Mouse (Mus musculus) MEL-GATA-1-ER (cell line): Measurements from ENCODE around the gene Icam4.
A peak's percentile ranks its signal among the peaks of the same experiment; 100 is the strongest.

Source experiments
- DNase-seq: peaks from one replicate; pipeline ENCODE4 v3.0.0-alpha.2; 2012; ENCODE audit warnings: low read depth; ENCODE audit errors: extremely low read depth

The Icam4 gene

DNA sequence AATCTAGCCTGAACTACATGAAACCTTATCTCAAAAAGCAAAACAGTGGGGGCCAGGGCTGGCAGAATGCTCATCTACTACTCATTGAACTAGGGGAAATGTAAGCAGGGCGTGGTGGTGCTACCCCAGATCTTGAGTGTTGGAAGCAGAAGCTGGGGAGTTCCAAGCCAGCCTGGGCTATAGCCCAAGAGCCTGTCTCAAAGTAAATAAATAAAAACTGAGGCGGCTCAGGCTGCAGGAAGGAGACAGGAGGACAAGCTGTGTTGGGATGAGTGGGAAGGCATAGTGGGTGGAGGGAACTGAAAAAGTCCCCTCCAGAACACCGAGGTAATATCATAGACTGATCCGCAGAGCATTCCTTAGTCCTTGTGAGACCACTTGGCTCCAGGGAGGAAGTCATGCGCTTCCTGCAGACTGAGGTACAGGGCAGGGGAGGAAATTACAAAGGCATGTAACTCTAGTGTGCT, 17.3 kb upstream of the Icam4 start:
- peak; percentile 70 for DNase-seq

DNA sequence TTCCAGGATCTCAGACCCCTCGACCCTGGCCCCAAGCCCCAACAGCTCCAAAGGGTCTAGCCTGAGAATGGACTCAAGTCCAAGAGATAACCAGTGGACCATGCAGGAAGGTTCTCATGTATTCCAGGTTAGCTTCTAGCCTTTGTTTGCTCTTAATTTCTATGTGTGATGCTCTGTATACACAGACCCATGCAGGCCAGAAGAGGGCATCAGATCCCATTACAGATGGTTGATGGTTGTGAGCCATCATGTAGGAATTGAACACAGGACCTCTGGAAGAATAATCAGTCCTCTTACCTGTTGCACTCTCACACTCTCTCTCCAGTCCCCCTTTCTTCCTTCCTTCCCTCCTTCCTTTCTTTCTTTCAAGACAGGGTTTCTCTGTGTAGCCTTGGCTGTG, 16.8 kb upstream of the Icam4 start:
- DNase-seq = no peak

DNA sequence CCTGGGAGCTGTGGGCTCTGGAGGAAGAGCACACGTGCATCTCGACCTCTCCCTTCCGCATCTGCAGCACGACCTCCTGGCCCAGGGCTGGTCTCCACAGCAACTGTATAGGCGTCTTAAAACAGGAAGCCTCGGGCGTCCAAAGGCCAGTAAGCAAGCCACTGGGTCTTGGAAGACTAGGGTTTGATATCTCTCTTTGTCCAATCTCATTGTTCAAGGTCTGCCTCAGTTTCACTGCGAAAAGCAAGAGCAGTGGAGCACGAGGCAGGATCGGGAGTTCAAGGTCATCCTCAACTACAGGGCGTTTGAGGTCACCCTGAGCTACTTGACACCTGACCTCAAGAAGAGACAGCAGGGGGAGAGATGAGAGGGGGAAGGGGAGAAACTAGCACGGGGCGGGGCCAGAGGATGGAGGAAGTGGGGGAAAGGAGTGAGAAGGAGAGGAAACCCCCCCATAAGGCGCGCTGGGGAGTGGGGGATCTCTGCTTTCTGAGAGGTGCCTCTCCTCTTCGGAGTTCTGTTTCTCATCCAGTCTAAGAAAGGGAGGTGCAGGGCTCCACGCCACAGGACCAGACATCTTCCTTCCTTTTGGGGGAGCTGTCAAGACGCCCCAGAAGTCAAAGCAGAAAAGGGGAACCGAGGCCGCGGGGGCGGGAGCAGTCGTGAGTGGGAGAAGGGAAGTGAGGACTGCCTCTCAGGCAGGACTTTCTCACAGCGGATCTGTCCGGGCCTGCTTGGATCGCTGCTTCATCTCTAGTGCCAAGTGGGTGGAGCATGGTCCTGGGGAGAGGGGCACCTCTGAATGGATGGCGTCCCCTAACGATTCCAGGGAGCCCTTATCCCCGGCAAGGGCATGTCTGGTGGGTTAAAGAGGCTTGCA, 14.2 kb upstream of the Icam4 start:
- DNase-seq = peak; percentile 90

DNA sequence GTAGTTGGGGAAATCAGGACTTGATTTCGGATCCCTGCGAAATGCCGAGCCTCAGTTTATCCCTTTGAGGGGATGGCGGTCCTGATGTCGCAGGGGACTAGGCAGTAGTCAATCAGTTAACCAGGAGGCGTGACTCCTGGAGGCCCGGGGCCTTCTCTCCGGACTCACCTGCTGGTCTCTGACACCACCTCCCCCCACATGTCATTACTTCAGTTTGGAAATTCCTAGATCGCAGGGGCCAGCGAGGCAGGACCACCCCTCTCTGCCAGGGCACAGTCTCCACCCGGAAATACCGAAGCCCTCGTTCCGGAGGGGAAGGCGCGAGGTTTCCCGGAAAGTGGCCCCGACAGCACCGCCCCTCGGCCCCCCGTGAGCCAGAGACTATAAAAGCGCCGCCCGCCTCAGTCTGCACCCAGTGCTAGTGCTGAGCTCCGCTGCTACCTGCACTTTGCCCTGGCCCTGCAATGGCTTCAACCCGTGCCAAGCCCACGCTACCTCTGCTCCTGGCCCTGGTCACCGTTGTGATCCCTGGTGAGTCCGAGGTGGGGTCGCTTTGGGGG, 13.5 kb upstream of the Icam4 start, which contains the start of gene Icam1:
Icam1 (plus strand) TSS at position 415 of the 560 bp plus-strand sequence.
- peak; percentile 62 for DNase-seq

DNA sequence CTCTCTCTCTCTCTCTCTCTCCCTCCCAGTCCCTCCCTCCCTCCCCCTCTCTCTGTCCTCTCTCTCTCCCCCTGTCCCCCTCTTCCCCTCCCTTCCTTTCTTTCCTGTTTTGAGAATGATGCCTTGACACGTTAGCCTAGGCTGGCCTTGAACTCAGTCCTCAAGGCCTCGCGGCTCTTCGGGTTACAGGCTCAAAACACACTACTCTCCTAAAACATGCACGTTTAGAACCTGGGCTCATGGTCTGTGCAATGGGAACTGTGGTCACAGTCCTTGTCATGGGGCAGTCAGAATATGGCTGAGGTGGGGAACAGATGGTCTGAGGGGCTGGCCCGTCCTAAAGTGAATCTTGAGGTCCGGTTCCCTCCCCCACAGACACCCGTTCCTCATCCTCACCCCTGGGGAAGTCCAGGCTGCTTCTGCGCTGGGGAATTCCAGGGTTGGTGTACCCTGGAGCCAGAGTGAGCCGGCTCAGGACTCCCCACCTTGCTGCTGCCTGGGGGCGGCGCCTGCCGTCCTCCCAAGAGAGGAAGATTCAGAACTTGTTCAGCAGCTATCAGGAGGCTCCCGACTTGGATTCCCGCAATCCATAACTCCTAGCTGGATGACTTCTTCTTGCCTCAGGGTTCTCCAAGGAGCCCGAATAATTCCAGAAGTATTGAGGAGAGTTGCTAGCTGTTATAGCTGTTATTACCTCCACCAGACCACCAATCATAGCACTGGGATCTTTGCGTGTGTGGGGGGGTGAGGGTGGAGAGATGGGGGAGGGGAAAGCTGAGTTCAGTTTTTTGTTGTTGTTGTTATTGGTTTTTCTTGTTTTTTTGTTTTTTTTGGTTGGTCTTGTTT, 12.6 kb upstream of the Icam4 start:
- DNase-seq = no peak

DNA sequence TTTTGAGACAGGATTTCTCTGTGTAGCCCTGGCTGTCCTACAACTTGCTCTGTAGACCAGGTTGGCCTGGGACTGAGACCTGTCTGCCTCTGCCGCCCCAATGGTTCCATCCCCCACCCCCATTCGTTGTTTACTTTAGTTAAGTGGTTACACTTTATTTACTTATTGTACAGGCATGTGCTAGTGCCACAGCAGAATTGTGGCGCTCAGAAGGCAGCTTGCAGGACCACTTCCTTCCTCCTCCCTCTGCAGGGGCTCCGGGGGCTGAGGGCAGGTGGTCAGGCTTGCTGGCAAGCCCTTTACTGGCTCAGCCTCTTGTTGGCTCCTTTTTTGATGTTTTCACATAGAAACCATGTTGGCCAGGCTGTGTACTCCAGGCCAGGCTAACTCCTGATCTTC, 12.0 kb upstream of the Icam4 start:
- DNase-seq = no peak

DNA sequence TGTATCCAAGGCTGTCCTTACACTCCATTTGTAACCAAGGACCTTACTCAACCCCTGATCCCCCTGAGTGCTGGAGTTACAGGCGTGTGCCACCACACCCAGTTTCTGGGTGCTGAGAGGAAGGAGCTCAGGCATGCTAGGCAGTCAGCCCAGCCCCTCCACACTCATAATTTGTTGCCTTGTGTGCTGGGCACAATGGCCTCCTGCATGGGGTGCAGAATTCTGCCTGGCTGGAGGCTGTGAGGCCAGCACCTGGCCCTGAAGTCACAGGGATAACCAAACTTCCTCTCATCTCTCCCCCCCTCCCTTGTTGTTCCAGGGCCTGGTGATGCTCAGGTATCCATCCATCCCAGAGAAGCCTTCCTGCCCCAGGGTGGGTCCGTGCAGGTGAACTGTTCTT, 10.6 kb upstream of the Icam4 start:
- DNase-seq = no peak

DNA sequence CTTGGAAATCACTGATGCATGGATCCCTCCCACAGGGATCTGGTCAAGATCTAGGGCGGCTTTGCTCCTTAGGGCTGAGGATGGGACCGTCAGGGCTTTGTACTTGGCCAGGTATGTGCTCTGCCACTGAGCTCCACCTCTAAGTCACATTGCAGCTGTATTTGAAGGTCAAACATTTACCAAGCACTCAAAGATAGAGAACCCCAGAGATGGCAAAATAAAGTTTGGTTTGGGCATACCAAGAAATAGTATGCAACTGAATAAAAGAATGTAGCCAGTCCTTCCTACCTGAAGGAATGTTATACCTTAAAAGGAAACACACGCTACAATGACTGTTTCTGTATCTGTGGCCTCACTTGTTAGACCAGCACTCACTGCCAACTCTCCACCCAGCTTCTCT, 7.8 kb upstream of the Icam4 start:
- DNase-seq = no peak

DNA sequence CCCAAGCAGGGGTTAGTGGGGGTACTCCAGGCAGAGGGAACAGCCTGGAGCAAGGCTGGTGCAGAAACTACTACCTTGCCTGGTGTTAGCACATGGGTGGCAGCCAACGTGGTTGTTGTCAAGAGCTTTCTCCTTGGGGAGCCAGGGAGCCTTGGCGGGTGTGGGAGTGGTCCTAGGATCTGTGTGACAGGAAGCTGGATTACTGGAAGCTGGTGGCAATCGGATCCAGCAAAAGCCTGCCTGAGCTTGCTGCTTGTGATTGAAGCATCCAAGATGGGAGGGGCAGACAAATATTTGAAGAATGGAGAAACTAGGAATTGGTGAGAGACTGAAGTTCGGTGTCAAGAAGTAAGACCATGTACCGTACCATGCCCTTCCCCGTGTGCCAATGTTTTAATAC, 6.9 kb upstream of the Icam4 start:
- no peak for DNase-seq

DNA sequence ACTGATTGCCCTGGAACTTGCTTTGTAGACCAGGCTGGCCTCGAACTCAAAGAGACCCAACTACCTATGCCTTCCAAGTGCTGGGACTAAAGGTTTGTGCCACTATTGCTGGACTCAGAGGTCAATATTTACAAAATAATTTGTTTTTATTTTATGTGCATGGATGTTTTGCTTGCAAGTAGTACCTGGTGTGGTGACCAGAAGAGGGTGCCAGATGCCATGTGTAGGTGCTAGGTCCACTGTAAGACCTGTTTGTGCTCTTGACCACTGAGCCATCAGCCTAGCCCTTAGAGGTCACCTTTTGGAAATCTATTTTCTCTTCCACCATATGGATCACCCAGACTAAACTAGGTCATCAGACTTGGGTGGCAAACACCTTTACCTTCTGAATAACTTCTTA, 6.4 kb upstream of the Icam4 start:
- DNase-seq = no peak

DNA sequence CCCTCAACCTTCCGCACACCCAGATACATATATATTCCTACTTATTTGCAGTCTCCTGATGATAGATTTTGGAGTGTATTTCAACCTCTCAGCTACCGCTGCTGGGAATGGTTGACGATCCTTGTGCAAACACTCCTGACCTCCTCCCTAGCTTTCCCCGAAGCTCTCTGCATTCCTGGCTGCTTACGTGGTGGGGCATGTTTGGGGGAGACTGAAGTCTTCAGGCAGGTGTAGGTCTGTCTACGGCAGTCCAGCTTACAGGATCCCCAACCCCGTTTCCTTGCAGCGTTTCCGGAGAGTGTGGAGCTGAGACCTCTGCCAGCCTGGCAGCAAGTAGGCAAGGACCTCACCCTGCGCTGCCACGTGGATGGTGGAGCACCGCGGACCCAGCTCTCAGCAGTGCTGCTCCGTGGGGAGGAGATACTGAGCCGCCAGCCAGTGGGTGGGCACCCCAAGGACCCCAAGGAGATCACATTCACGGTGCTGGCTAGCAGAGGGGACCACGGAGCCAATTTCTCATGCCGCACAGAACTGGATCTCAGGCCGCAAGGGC, 3.8 kb upstream of the Icam4 start:
- DNase-seq = no peak

DNA sequence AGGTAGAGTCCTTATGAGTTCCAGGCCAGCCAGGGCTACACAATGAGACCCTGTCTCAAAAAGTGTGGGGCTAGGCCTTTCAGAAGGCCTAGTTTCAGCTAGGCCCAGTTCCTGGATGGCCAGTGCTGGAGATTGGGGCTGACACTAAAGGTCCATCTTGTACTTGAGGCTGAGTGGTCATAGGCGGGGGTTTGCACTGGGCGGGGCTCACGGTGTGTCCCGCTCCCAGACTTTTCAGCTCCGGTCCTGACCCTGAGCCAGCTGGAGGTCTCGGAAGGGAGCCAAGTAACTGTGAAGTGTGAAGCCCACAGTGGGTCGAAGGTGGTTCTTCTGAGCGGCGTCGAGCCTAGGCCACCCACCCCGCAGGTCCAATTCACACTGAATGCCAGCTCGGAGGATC, 2.3 kb upstream of the Icam4 start:
- DNase-seq = no peak

DNA sequence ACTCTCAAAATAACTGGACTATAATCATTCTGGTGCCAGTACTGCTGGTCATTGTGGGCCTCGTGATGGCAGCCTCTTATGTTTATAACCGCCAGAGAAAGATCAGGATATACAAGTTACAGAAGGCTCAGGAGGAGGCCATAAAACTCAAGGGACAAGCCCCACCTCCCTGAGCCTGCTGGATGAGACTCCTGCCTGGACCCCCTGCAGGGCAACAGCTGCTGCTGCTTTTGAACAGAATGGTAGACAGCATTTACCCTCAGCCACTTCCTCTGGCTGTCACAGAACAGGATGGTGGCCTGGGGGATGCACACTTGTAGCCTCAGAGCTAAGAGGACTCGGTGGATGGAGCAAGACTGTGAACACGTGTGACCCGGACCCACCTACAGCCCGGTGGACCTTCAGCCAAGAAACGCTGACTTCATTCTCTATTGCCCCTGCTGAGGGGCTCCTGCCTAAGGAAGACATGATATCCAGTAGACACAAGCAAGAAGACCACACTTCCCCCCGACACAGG, 1.3 kb upstream of the Icam4 start:
- DNase-seq = no peak

DNA sequence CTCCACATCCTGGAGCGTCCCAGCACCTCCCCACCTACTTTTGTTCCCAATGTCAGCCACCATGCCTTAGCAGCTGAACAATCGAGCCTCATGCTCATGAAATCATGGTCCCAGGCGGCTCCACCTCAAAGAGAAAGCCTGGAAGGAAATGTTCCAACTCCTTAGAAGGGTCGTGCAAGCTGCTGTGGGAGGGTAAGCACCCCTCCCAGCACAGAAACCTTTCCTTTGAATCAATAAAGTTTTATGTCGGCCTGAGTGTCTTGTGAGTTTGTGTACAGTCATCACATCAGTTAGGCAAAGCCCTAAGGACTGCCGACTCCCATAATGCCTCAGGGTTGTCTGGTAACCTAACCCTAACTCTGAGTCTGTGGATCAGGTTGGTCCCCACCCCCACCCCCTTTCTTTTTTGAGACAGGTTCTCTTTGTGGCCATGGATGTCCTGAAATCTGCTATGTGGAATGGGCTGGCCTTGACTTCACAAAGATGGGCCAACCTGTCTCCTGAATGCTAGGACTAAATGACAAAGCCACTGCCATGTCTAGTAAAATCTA, 538 bp upstream of the Icam4 start:
- no peak for DNase-seq

DNA sequence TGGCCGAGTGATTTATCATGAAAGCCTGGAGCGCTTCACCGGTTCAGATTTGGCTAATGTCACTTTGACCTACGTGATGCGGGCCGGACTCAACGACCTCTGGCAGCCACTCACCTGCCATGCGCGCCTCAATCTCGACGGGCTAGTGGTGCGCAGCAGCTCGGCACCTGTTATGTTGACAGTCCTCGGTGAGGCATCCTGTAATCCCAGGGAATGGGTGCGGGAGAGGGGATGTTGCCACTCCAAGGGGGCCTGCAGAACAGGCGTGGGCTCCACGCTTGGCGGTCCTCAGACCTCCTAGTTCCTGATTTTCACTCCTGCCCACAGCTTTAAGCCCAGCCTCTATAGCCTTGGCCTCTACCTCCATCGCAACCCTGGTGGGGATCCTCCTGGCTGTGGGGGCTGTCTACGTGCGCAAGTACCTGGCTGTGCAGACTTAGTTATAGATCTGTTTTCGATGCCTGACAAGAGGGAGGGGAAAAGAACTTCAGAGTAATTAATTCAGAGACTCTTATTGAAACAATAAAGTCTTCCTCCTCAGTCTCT, 955 bp downstream of the Icam4 start:
- DNase-seq = peak; percentile 77

DNA sequence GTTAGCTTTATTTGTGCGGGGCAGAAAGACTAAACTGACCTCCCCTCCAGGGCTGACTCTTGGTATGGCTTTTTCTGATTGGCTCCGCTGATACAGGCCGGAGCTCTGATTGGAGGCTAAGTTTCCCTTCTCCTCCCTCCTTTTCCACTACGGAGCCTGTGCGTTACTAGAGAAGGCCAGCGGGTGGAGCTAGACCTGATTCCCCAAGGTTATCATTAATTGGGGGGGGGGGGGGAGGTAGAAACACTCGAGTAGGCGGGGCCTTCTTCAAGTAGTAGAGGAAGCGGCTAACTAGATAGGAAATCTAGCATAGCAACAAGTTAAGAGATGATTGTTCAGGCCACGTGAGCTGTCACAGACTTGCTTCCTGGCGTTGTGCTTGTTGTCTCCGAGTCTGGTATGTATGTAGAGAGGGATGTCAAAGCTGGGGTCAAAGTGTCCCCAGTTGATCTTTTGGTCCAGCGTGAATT, 1.6 kb downstream of the Icam4 start:
- DNase-seq = peak; percentile 100

DNA sequence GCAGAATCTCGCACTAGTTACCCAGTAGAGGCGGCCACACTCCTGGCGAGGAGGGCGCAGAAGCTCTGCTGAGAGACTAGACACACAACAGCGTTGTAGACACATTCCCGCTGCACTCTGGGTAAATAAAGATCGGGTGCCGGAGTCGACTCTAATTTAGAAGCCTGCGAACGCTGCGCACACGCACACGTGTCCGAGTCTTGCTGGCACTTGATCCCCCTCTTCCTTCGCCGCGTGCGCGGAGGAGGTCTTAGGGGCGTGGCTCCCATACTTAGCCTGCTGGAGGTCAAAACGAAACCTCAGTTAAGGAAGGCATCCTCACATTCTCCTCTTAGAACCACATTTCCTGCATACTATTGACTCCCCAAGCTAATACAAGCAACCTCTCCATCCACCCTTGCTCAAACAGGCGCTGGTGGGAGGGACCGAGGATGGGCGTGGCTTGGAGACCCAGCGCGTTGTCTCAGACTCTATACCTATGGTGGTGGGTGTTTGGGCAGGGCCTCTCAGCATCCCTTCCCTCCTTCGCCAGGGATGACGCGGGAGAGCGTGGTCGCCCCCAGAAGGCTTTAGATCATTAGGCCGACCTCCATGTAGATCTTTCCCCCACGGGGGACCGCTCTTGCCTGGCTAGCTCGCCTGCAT, 2.2 kb downstream of the Icam4 start:
- peak; percentile 85 for DNase-seq

DNA sequence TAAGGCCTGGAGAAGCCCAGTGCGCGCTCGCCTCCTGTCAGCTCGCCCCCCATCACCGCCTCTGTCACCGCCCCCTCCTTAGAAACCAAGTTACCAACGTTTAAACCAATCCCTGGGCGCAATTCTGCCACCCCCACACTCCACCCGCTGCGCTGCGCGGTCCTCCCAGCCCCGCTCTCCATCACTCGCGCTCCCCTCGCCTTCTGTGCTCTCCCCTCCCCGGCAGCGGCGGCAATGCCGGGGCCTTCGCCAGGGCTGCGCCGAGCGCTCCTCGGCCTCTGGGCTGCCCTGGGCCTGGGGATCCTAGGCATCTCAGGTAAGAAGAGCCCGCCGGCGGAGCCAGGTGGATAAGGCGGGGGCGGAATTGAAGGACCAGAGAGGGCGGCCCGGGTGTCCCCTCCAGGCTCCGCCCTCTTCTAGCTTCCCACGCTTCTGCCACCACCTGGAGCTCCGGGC, 2.8 kb downstream of the Icam4 start, which contains the start of gene Icam5:
Icam5 (plus strand) TSS at position 178 of the 456 bp plus-strand sequence.
- peak; percentile 62 for DNase-seq

DNA sequence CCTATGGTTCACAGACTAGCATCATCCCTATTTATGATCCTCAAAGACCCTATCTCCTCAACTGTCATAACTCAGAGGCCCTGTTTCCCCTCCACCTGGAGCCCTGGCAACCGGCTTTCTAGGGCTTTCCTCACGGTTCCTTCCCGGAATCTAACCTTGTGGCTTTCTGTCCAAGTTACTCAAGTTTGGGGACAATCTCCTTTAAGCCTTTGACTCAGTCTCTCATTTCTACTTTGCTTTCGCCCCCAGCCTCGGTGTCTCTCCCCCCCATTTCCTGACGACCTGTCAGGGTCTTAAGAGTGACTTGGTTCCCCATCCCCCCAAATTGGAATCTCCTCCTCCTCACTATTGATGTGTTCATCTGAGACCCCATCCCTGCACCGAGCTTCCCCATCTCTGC, 3.3 kb downstream of the Icam4 start:
- no peak for DNase-seq

DNA sequence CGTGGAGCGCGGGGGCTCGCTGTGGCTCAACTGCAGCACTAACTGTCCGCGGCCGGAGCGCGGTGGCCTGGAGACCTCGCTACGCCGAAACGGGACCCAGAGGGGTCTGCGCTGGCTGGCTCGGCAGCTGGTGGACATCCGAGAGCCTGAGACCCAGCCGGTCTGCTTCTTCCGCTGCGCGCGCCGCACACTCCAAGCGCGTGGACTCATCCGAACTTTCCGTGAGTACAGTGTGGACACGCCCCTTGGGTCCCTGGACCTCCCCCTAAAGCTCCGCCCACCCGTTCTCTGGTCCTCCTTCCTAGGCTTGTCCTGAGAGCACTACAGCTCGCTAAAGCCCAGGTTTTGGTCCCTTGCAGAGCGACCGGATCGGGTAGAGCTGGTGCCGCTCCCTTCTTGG, 4.0 kb downstream of the Icam4 start:
- peak; percentile 95 for DNase-seq
